Mouse (Mus musculus): Measurements from ENCODE around the gene Rnf34.

The Rnf34 gene

DNA sequence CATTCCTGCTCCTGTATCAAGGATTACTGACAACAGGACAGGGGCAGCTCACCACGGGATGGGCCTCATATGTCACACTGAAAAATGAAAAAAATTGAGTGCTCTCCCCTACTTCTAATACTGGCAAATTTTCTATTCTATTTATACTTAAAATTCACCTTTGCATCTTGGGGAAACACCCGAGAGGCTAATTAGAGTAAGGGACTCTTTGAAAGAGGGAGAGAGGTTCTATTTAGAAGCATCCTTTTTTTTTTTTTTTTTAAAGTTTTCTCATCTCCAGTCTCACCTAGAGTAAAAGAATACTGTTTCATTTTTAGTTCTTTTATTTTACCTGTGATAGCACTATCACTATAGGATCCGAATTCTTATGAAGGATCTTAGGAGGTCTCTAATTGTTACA is 24.5 kb downstream of the Rnf34 start:
- DNase-seq = no peak

DNA sequence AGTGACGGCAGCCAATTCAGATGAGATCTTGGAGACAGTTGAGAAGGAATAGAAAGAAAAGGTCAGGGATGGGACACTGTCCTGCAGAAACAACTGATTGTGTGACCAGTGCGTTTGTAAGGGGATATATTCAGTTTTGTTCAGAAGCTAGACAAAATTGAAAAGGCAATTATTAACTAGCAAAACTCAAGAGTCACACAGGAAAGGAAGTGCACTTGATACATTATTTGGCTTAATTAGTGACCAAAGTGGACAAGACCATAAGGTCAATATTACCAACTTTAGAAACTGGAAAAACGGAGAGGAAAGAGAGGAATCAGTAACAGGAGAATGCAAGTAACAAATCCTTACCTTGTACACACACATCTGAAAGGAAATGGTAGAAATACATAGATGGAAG is 26.8 kb downstream of the Rnf34 start:
- no peak for DNase-seq

DNA sequence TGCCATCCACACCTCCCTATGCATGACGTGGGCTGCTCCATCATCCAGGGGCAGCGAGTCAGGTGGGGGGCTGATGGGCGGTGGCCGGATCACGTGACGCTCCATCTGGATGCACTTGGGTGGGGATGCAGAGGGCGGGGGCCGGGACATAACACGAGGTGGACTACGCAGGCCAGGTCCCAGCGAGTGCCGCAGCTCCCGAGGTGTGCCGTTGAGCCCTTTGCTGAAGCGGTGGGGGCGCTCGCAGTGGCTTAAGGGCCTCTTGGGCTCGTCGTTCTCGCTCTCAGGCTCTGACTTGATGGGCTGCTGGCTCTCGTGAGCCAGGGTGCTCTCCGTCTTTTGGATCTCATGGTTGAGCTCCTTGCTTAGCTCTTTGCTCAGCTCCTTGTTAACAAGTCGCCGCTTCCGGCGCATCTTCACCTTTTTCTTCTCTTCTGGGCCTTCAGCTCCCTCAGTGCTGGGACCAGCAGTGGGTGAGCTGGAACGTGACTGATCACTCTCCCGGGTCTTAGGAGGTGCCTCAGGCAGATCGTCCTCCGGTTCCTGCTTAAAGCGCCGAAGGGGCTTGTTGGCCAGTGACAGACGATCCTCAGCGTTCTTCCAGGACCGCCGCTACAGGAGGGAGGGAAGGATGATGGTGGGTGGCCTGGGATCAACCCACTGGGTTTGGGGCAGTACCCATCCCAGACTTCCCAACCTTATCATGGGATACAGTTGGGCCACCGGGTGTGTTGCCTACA is 30.6 kb downstream of the Rnf34 start:
- no peak for DNase-seq

DNA sequence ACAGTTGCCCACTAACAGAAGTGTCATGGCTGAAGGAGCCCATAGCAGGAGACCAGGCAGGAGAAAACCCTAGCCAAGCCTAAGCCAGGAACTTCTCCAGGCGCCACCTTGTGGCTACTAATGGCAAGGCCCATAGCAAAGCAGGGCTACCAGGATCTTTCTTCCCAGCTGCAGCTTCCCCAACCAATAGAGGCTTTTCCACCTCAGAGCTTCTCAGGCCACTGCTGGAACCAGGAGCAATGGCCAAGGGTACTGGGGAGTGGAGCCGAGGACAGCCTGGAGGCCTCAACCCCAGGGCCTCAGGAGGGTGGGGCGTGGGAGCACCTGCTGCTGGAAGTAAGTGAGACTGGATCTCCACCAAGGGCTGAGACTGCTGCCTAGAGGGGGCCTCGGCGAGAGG is 31.5 kb downstream of the Rnf34 start:
- peak; percentile 82 to 87 for DNase-seq

DNA sequence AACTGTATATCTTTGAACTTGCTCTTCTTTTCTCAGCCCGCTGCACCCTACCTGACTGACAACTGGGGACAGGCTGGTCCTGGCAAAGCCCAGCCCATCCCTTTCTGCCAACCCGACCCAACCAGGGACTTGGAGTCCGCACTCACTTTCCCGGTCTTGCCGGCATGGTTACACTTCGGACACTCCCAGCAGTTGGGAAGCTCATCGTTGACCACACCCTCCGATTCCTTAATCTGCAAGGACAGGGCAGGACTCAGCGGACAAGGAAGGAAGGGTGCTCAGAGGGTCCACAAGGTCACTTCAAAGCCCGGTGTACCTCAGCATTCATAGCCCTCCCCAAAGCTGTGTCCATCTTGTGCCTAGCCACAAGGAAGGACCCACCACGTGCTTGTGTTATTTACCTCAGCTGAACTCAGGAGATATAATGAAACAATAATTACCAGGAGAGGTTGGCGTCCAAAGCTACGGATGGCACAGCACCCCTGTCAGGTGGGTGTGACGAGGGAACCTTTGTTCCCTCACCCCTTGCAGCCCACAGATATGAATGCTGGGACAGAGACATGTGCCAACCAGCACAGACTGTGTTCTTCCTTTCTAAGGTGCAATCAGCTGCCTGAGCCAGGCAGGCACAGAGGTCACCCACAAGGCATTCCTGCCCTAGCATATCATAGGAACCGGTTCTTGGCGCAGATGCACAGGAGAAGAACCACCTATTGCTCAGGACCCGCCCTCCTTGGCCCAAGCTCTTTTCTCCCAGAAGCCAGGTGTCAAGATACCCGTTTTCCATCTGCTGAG is 32.6 kb downstream of the Rnf34 start:
- DNase-seq = peak; percentile 65

DNA sequence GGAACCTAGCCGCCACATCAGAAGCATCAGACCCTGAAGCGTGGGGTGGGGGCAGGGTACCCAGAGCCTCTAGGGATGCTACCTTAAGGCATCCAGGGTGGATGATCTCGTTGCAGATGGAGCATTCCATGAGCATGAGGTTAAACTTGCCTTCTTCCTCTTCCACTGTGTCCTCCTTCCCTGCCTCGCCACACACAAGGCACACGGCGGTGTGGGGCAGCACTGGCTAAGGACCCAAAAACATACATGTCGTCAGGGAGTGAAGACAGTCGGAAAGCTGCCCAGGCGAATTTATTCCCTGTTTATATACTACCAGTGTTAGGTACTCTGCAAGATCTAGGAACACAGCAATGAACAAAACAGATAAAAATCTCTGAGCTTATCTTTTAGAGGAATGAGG is 33.4 kb downstream of the Rnf34 start:
- peak in 1 of 2 experiments; percentile 24 for DNase-seq

DNA sequence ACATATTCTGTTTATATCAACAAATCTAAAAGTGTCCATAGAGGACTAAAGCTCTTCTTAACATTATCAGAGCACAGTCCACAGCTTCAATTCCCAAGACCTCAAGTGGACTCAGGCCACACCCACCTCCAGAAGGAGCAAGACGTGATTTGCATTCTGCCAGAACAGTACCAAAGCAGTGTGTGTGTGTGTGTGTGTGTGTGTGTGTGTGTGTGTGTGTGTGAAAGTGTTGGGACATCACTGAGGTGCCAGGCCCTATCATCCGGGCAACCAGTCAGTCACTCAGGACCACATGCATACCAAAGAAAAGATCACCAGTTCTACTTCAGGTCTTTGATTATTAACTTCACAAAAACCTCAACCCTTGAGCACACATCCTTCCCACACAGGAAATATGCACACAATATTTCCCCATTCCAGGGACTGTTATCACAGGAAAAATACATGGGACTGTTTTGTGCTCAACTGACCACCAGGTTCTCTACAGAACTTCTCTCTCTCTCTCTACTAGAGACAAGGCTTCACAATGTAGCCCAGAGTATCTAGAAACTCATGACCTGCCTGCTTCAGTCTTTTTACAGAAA is 33.9 kb downstream of the Rnf34 start:
- no peak for DNase-seq

DNA sequence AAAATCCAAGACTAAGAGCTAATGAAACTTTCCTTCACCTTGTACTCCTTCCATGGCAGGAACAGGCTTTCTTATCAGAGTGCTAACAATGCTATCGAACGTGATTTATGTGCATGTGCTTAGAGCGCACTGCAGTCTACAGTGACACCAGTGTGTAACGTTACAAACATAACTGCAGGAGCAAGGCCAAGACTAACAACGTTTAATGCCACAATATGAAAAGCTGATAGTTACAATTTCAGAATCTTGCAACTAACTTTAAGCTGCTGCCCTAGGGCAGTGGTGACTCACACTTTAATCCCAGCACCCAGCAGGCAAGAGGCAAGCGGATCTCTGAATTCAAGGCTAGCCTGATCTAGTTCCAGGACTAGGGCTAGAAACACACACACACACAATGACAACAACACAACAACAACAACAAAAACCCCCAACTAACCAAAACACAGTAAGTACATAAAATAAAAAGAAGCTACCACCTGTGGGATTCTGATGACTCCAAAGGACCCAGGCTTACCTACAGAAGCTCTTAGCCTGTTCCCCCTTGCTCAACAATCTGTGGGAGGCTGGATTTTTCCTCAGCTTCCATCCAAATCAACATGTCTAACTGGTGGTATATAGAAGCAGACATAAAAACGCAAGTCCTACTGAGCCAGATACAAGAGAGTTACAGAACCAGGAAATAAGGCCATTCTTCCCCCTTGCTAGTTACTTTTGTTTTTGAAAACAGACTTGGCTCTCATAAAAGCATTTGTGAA is 34.9 kb downstream of the Rnf34 start:
- DNase-seq = no peak

DNA sequence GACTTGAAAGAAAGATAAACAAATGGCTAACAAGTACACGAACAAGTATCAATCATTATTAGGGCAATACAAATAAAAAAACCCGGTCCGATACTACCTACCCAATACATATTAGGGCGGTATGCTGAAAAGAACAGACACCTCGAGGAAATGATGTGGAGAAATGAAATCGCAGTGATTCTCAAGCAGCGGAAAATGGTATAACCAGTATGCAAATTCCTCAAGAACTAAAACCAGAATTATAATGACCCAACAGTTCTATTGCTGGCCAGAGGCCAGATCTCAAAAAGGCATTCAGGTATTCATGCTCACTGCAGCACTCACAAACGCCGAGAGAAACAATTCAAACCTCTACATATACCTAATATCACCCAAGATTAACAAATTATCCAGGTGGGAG is 37.2 kb downstream of the Rnf34 start:
- DNase-seq = no peak

DNA sequence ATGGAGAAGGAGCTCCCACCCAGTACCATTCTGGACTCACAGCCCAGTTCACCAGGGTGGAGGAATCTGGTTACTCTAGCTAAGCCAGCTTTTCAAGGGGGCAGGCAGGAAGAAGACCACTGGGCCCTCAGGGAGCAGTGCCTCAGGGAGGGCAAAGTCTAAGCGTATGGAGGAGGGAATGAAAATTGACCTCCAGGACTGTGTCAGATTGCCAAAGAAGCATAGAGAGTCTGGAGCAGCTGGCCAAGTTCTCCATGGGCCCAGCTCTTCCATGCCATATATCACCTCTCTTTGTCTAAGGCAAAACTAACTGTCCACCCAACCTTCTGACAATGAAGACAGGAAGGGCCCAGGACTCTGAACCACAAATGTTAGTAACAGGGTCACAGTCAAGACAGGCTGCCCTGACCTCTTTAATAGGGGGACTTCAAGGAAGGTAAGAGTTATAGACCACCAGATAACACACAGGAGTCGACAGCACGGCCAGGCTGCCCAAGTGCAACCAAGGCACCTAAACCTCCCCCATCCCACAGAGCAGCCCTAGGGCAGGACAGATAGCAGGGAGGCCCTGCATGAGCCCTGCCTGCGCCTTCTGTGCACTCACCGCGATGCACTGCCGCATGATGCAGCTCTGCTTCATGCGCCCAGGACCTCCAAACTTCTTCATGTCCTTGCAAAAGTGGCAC is 38.2 kb downstream of the Rnf34 start:
- DNase-seq = no peak

DNA sequence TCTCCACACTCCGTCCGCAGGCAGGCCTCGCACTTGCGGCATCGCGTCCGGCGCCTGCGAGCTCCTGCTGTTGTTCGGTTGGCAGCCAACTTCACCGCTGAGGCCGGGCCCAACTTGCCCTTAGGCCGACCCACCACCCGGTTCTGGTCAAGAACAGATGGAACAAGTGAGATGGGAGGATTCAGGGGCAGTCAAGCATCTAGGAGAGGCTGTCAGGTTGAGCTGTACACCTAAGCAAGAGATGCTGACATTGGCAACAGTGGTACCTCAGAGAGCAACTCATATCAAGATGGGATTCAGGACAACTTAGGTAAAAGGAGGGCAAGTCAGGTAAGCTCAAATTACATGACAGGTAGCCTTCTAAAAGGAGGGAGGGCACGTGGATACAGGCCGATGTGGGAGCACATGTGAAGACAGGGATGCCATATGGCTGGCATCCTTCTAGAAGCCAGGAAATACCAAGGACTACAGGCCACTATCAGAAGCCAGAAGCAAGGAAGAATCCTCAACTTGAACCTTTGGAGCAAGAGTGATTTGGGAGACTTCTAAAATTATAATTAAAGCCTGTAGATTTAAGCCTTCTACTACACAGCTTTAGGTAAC is 38.9 kb downstream of the Rnf34 start:
- peak; percentile 74 to 75 for DNase-seq

DNA sequence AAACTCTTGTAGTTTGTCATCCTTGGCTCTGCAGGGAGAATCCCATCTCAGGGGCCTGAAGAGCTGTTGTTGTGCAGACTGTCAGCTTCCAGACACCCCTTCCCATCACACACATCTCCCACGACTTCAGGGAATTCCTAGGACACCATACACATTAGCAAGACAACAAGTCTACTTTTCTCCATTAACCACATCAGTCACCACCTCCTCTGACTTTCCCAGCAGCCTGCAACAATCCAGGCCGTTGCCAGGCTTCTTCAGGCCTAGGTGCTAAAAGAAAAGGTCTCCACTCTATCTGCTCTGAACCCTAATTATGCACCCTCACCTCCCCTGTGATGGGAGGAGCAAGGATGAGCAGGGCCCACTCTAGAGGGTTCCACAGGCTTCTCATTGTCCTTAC is 40.5 kb downstream of the Rnf34 start:
- no peak for DNase-seq

DNA sequence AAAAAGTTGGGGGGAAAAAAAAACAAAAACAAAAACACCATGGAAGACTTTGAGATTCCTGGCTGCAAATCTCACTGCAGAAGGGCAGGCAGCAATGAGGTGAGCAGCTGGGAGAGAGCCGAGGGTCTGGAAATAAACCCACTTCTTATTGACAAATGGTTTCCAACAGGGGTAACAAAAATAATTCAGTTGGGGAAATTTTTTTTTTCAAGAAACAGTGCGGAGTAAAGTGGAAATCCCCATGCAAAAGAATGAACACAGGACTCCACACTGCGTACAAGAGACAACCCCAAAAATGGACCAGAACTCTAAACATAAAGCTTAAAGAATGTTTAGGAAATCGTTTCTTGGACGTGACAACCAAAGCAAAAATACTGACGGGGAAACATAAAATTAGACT is 43.4 kb downstream of the Rnf34 start:
- DNase-seq = no peak

DNA sequence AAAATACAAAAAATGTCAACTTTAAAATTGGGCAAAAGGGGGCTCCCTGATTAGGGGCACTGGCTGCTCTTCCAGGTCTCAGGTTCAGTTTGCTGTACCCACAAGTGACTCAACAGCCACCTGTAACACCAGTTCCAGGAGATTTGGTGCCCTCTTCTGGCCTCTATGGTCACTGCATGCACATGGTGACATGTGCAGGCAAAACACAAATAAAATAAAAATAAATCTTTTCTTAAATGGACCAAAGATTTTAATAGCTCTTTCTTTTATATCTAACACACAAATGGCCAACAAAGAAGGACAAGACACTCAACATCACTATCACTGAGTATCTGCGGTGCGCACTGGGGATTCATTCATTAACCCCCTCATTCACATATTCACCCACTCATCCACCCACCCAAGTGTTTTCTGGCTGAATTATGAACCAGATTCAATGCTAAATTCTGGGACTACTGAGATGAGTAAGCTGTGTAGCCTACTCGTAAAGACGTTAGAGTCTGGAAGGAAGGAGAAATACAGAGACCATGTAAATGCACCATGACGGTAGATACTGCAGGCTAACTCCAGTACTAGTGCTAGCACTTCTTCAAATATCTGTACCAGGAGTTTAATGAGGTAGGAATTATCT is 44.3 kb downstream of the Rnf34 start:
- peak; percentile 76 to 91 for DNase-seq

DNA sequence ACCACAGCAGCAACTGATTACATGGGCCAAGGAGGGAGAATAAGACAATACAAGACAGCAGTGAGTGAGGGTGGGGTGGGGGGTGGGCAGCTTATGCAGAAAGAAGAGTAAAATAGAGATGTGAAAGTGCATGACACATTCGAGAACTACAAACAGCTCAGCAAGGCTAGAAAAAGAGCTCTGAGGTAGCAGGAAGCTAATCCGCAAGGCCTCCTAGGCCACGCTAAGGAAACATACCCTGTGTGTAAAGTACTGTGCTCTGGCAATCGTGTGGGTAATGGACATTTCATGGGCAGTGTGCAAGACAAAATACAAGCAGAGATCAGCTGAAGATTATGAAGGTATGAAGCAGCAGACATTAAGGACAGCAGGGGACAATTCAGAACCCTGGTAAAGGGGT is 45.0 kb downstream of the Rnf34 start:
- DNase-seq = no peak

DNA sequence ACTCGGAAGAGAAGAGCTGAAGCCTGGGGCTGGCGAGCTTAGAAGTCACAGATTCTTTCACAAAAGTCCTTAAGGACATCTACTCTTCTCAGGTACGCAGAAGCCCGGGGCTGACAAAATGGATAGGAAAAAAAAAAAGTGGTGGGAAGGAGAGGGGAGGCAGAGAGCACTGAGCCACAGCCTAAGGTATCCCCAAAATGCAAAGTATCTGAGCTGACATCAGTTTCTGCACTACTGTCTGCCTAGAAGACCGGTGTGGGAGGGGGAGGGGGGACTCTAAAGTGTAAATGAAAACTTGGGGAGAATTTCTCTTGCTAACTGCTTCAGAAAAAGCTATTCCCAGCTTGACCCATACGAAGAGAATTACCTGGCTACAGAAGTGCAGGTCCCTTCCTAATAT is 48.3 kb downstream of the Rnf34 start:
- no peak for DNase-seq

DNA sequence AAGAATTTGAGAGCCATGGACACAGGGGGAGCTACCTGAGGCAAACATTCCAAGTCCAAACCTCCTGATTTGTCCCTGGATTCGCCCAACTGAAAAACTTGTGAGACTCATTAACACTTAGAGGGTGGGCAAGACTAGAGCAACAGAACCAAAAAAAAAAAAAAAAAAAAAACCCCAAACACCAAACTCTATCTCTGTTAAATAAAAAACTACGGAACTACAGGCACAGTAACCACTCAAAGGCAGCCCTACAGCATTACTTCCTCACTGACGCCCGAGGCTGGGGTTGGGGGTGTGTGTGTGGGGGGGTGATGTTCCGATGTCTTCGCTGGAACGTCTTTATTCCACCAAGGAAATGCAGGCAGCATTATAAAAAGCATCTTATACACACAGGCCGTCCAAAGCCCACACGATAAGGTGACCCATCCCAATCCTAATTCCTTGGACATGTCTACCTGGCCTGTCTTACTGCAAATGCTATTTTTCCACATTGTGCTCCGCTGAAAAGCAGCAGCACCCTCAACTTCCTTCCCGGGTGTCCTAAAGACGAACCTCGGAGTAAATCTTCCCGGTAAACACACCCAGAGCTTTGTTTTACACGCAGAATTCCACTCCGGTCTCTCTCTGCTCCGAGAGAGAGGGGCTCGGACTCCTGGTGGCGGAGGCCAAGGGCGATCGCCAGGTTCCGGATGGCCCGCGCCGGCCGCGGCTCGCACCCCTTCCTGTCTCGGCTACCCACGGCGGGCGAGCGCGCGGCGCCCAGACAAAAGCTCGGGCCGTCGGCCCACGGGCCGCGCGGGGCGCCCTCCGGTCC is 49.3 kb downstream of the Rnf34 start:
- peak in 1 of 2 experiments; percentile 20 for DNase-seq

DNA sequence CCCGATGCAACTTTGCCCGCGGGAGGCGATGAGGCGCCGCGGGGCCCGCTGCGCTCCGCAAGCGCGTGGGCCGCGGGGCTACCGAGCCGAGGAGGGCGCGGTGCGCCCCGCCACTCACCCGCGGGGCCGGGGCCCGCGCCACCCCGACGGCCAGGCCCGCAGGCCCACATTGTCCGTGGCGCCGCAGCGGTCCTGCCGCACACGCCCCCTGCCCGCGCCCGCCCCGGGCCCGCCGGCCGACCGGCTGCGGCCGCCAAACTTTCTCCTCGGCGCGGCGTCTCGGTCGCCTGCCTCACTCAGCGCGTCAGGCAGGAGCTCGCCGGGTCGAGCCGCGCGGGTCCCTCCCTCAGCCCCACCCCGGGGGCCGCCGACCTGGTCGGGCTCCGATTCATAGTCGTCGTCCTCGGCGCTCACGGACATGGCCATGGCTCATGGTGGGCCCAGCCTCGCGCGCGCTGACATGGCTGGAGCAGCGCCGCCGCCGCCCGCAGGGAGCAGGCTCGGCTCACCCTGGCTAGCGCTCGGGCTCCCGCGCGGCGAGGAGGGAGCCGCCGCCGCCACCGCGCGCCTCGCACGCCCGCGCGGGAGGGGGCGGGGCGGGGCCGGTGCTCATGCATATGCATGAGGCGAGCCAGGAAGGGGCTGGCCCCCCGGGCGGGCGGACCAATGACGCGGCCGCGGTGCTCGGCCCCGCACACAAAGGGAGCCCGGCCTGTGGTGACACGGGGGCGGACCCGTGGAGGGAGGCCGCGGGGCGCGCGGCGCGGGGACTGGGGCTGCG is 50.1 kb downstream of the Rnf34 start:
- peak; percentile 79 to 84 for DNase-seq

DNA sequence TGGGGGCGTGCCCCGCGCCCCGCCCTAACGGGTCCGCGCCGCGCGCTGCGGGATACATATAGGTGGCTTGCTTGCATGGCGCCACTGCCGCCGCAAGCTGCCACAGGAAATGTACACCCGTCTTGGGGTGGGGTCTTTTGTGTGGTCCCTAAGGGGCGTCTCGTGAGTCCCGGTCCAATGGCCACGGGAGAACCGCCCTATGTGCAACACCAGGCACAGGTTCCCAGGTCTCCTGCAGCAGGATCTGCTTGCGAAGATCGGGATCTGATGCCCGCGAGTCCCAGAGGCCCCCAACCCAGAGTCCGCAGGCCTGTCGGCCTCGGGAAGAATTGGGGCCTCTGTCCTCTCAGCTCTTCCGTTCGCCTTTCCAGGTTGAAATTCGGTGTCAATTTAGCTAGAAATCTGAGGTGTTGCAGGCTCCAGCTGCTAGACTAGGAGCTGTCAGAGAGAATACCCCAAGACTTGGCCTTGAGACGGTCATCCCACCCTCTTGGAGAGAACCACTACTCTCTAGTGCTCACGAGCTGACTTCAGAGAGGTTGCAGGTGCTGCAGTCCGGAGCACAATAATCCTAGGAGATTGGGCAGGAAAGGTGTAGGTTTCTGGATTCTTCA is 50.8 kb downstream of the Rnf34 start:
- no peak for DNase-seq

DNA sequence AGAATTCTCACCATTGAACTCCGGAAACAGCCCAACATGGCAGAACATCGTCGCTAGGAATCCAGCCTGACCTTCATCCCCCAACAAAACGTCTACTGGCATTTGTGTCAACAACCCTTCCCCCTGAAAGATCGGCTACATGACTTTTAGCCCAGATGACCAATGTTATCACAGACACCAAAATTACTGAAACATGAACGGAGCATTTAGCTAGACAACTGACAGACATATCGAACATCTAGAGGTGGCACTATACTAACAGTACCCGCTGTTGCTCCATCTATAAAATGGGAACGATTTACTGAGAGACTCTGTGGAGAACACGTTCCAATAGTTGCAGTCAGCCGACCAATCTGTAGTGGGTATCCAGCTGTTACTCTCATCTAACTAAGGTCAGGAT is 51.3 kb downstream of the Rnf34 start:
- no peak for DNase-seq
